Mouse (Mus musculus): ENCODE measurements around the gene Tulp3. TPM values are rescaled to one million over a fixed set of nuclear protein-coding genes. Genes with fewer than 3 reads are reported as not detected.

Gene Tulp3
- polyA plus RNA-seq, 1 experiment from 2014 or later: 29.3 TPM

- WGBS: 86% methylated on average over 16 of the region's 16 CpGs
- no peaks in the 10 kb centered on the region for H3K27me3 ChIP-seq
Observed at GRCm38 (mm10) chr6:128379636-128380035, 24.0 kb upstream of the Tulp3 start.

GRCm38 (mm10) chr6:128376371-128377085 lies 20.9 kb upstream of the Tulp3 start:
- 86% methylated on average over 17 of the region's 17 CpGs for WGBS
- Histone ChIP-seq H3K4me3 (no peak overlapping the region), H3K36me3 (peaks cover 48% of the 10 kb centered on the region), H3K27me3 (no peaks in the 10 kb centered on the region), H3K9me3 (no peaks in the 10 kb centered on the region), H3K4me1 (peaks cover 10% of the 10 kb centered on the region; the same call in 1 of the 2 replicates), H3K9ac (no peak overlapping the region), H3K4me2 (replicated peaks) (no peak overlapping the region), H3K27ac (no peak overlapping the region)
- ATAC-seq (ENCODE audit: insufficient number of reproducible peaks, insufficient read depth, low FRiP score, low TSS enrichment): no peak

More at GRCm38 (mm10) chr6:128379636-128380035, 24.0 kb upstream of the Tulp3 start:
- 0 out of 2 replicates have a peak, but pooled peaks cover 5% of the 10 kb centered on the region for H3K4me1 ChIP-seq
- H3K4me3 ChIP-seq: no peak overlapping the region
- no peak for ATAC-seq (ENCODE audit: insufficient number of reproducible peaks, insufficient read depth, low FRiP score, low TSS enrichment)
- no peak overlapping the region for H3K4me2 ChIP-seq (replicated peaks)
- no peak overlapping the region for H3K9ac ChIP-seq
- no peak overlapping the region for H3K27ac ChIP-seq
- H3K36me3 ChIP-seq: peaks cover 17% of the 10 kb centered on the region
- H3K9me3 ChIP-seq: no peaks in the 10 kb centered on the region

GRCm38 (mm10) chr6:128375192-128375591 lies 19.5 kb upstream of the Tulp3 start, which contains the start of the genes Tex52 and Gm44596:
Gene Tex52 (plus strand): TSS chr6:128375456.
Gene Gm44596 (plus strand): TSS chr6:128375503.
- ATAC-seq (ENCODE audit: insufficient number of reproducible peaks, insufficient read depth, low FRiP score, low TSS enrichment): peak; percentile 79
- no peaks in the 10 kb centered on the region for H3K9me3 ChIP-seq
- no peak within 1 kb of the TSS for H3K4me2 ChIP-seq (replicated peaks)
- no peaks in the 10 kb centered on the region for H3K27me3 ChIP-seq
- H3K4me3 ChIP-seq: no peak within 1 kb of the TSS
- 33% methylated on average over 6 of the region's 6 CpGs for WGBS
- 0 out of 2 replicates have a peak within 1 kb of the TSS, but pooled peaks have one; percentile 7 for H3K9ac ChIP-seq
- peaks cover 61% of the 10 kb centered on the region for H3K36me3 ChIP-seq
- peaks cover 10% of the 10 kb centered on the region; the same call in 1 of the 2 replicates for H3K4me1 ChIP-seq
- peak within 1 kb of the TSS; percentile 60; the same call in 1 of the 2 replicates for H3K27ac ChIP-seq

GRCm38 (mm10) chr6:128370040-128370439 lies 14.4 kb upstream of the Tulp3 start:
- no peaks in the 10 kb centered on the region for H3K27me3 ChIP-seq

DNA sequence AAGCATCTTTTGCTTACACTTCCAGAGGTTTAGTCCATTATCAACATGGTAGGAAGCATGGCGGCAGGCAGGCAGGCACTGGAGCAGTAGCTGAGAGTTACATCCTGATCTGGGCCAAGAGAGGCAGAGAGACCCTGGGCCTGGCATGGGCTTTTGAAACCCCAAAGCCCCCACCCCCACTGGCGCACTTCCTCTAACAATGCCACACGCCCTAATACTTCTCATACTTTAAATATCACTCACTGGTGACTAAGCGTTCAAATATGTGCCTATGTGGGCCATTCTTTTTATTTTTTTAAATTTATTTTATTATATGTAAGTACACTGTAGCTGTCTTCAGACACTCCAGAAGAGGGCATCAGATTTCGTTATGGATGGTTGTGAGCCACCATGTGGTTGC lies 10.8 kb upstream of the Tulp3 start:
- Histone ChIP-seq H3K4me3 (no peak overlapping the region), H3K9ac (no peak overlapping the region), H3K9me3 (no peaks in the 10 kb centered on the region), H3K4me2 (replicated peaks) (no peak overlapping the region), H3K27me3 (no peaks in the 10 kb centered on the region), H3K4me1 (peaks cover 8% of the 10 kb centered on the region), H3K36me3 (peaks cover 58% of the 10 kb centered on the region), H3K27ac (no peak overlapping the region)
- 92% methylated on average over 5 of the region's 5 CpGs for WGBS
- no peak for ATAC-seq (ENCODE audit: insufficient number of reproducible peaks, insufficient read depth, low FRiP score, low TSS enrichment)

More at GRCm38 (mm10) chr6:128370040-128370439, 14.4 kb upstream of the Tulp3 start:
- H3K9ac ChIP-seq: no peak overlapping the region
- H3K27ac ChIP-seq: no peak overlapping the region
- no peak overlapping the region for H3K4me2 ChIP-seq (replicated peaks)
- WGBS: 94% methylated on average over 5 of the region's 5 CpGs
- peaks cover 10% of the 10 kb centered on the region; the same call in 1 of the 2 replicates for H3K4me1 ChIP-seq
- no peak overlapping the region for H3K4me3 ChIP-seq
- H3K9me3 ChIP-seq: no peaks in the 10 kb centered on the region
- ATAC-seq (ENCODE audit: insufficient number of reproducible peaks, insufficient read depth, low FRiP score, low TSS enrichment): no peak
- peaks cover 94% of the 10 kb centered on the region for H3K36me3 ChIP-seq

DNA sequence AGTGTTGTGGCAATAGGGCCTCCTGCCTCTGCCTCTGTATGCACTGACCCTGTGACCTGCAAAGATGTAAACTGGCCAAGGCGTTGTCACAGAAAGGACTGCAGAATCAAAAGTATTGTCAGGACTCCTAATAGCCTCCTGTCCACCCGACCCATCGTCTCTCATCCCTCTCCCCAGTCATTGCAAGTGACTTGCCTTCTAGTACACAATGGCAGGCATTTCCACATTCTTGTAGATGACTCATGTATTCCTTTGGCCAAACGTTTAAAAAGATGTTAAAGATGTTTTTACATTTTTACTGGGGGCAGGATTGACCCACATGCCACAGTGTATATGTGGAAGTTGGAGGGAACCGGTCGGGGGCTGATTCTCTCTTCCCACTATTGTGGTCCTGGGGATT lies 9.1 kb upstream of the Tulp3 start:
- WGBS: 81% methylated on average over 6 of the region's 6 CpGs
- Histone ChIP-seq H3K27me3 (no peaks in the 10 kb centered on the region), H3K4me3 (no peak overlapping the region), H3K36me3 (peaks cover 40% of the 10 kb centered on the region), H3K4me2 (replicated peaks) (no peak overlapping the region; the same call in 1 of the 2 replicates), H3K9ac (no peak overlapping the region), H3K9me3 (no peaks in the 10 kb centered on the region), H3K27ac (no peak overlapping the region), H3K4me1 (peaks cover 17% of the 10 kb centered on the region)
- ATAC-seq (ENCODE audit: insufficient number of reproducible peaks, insufficient read depth, low FRiP score, low TSS enrichment): no peak

DNA sequence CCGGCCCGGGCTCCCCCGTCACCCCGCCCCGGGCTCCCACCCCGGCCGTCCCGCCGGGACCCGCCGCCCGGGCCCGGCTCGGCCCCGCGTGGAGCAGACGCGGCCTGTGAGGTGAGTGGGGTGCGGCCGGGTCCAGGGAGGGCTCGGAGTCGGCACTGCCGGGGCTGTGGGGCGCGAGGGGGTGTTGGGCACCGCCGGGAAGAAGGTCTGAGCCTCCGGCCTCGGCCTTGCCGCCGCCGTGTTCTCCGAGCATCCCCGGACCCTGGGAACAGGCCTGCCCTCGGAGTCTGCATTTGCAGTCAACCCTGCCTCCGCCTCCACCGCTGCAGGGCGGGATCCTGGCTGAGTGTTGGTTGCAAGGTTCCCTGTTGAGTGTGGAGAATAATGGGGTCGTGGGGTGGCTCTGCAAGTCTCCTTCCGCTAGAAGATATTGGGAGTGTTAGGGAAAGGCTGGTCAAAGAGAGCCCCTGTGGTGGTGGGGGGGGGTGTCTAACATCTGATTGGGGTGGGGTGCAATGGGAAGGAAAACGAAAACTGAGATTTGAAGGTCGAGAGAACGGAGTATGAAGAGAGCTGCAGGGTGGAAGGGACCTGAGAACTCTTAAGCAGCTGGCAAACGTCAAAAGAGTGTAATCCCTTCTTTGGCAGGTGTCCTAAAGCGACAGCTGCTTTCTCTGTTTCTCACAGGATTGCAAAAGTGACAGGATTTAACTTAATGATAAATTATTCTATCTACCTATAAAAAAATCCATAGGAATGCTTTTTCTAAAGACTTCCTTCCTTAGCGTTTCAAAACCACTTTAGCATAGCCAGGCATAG lies 7.6 kb upstream of the Tulp3 start:
- Histone ChIP-seq H3K27ac (peak overlapping the region; percentile 95), H3K9ac (peak overlapping the region; percentile 81), H3K4me2 (replicated peaks) (peak overlapping the region; percentile 92), H3K4me1 (peaks cover 19% of the 10 kb centered on the region), H3K36me3 (peaks cover 34% of the 10 kb centered on the region), H3K9me3 (no peaks in the 10 kb centered on the region), H3K4me3 (peak overlapping the region; percentile 90), H3K27me3 (no peaks in the 10 kb centered on the region)
- 2% methylated on average over 45 of the region's 46 CpGs for WGBS
- peak; percentile 43 for ATAC-seq (ENCODE audit: insufficient number of reproducible peaks, insufficient read depth, low FRiP score, low TSS enrichment)

DNA sequence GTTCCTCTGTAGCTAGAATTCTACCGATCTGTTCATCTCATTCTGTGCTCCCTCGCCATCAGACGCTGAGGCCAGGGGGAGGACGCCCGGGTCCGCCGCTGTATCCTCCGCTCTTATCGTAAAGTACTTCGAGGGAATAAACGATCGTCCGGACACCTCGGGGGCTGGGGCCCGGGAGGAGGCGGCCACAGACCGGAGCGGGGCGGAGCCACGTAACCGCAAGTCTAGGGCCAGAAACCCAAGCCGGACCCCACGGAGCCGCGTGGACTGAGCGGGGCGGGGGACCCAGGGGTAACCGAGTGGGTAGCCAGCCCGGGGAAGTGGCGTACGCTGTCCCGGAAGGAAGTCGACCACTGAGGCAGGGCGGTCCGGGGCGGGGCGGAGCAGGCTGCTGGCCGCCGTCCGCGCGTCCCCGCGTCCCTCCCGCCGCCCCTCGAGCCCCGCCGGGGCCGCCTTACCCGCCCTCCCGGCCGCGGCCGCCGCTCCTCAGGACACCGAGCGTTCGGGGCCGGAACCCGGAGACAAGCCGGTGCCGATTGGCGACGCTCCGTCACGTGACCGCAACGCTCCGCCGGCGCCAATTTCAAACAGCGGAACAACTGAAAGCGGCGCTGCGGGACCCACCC lies 6.8 kb upstream of the Tulp3 start, which contains the start of the genes Rhno1 and Foxm1:
Gene Rhno1 (minus strand): TSS at position 531 of the 626 bp plus-strand sequence.
Gene Foxm1 (plus strand): TSS at position 587 of the 626 bp plus-strand sequence.
- H3K4me3 ChIP-seq: peak within 1 kb of the TSS; percentile 90
- H3K27ac ChIP-seq: peak within 1 kb of the TSS; percentile 95
- H3K9me3 ChIP-seq: no peaks in the 10 kb centered on the region
- WGBS: under 1% methylated on average over 74 of the region's 76 CpGs
- no peaks in the 10 kb centered on the region for H3K27me3 ChIP-seq
- H3K9ac ChIP-seq: peak within 1 kb of the TSS; percentile 81
- H3K36me3 ChIP-seq: peaks cover 34% of the 10 kb centered on the region
- peaks cover 19% of the 10 kb centered on the region for H3K4me1 ChIP-seq
- ATAC-seq (ENCODE audit: insufficient number of reproducible peaks, insufficient read depth, low FRiP score, low TSS enrichment): peak; percentile 92
- peak within 1 kb of the TSS; percentile 92 for H3K4me2 ChIP-seq (replicated peaks)

DNA sequence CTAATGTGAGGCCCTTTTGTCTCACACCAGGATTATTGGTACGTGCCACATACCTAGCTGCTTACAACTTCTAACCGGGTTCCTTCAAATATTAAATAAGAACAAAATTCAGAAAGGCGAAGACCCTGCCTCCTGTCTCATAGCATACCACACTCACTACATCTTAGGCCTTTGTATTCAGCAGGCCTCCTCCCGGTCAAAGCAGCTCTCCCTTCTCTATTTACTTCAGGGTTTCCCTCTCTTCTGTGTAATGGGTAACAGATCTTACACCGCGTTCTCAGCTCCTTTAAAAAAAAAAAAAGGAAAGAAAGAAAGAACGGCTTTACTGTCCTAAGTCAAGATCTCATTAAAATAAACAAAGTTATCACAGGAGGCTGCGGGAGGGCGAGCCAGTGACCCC lies 6.2 kb upstream of the Tulp3 start:
- H3K4me3 ChIP-seq: peak overlapping the region; percentile 90
- H3K4me1 ChIP-seq: peaks cover 19% of the 10 kb centered on the region
- H3K27ac ChIP-seq: peak overlapping the region; percentile 95
- ATAC-seq (ENCODE audit: insufficient number of reproducible peaks, insufficient read depth, low FRiP score, low TSS enrichment): no peak
- H3K9ac ChIP-seq: peak overlapping the region; percentile 81
- H3K27me3 ChIP-seq: no peaks in the 10 kb centered on the region
- H3K36me3 ChIP-seq: peaks cover 34% of the 10 kb centered on the region
- no peaks in the 10 kb centered on the region for H3K9me3 ChIP-seq
- H3K4me2 ChIP-seq (replicated peaks): peak overlapping the region; percentile 92
- 17% methylated on average over 9 of the region's 9 CpGs for WGBS

DNA sequence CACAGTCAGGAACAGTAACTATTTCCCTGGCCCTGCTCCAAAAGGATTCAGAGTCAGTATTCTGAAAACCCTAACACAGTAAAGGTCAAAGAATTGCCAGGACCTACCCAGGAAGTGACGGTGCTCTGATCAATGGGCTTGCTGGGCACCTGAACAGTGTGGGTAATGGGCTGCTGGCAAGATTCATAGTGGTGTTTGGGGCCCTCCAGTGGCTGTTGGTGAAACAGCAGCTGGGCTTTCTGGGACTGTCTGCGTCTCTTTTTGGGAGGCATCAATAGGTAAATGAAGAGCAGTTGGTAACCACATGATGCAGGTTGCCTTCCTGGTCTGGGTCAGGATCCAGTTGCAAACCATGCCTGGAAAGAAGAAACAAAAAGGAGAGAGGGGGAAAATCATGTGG lies 3.3 kb upstream of the Tulp3 start:
- Histone ChIP-seq H3K36me3 (peaks cover 21% of the 10 kb centered on the region), H3K9ac (no peak overlapping the region), H3K4me2 (replicated peaks) (no peak overlapping the region), H3K9me3 (no peaks in the 10 kb centered on the region), H3K4me3 (no peak overlapping the region), H3K4me1 (peaks cover 28% of the 10 kb centered on the region), H3K27ac (no peak overlapping the region), H3K27me3 (no peaks in the 10 kb centered on the region)
- WGBS: 17% methylated on average over 2 of the region's 2 CpGs
- ATAC-seq (ENCODE audit: insufficient number of reproducible peaks, insufficient read depth, low FRiP score, low TSS enrichment): no peak

DNA sequence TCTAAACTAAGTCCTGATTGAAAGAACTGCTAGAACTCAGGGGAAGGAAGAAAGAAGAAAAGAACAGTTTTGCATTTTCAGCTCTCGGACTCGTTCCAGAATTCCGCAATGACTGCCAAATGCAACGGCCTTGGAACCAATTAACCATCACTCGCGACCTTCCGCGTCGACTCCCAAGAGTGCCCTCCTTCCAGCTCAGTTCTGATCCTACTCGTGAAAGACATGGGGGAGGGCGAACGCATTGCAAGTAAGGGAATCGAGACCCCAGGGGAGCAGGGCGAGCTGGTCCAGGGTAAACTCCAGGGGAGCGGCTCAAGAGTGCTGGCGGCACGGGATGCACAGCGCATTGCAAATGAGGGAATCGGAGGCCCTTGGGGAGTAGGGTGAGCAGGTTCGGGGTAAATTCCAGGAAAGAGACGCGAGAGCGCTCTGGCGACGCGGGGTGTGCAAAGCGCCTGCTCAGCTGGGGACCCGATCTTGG lies 410 bp downstream of the Tulp3 start:
- peaks cover 25% of the 10 kb centered on the region for H3K36me3 ChIP-seq
- no peaks in the 10 kb centered on the region for H3K9me3 ChIP-seq
- H3K4me1 ChIP-seq: peaks cover 24% of the 10 kb centered on the region
- peak overlapping the region; percentile 63 for H3K4me2 ChIP-seq (replicated peaks)
- H3K27ac ChIP-seq: peak overlapping the region; percentile 91
- H3K4me3 ChIP-seq: peak overlapping the region; percentile 82
- under 1% methylated on average over 24 of the region's 28 CpGs for WGBS
- ATAC-seq (ENCODE audit: insufficient number of reproducible peaks, insufficient read depth, low FRiP score, low TSS enrichment): peak; percentile 64
- H3K9ac ChIP-seq: peak overlapping the region; percentile 81
- H3K27me3 ChIP-seq: no peaks in the 10 kb centered on the region
